In the genomic region with DNA sequence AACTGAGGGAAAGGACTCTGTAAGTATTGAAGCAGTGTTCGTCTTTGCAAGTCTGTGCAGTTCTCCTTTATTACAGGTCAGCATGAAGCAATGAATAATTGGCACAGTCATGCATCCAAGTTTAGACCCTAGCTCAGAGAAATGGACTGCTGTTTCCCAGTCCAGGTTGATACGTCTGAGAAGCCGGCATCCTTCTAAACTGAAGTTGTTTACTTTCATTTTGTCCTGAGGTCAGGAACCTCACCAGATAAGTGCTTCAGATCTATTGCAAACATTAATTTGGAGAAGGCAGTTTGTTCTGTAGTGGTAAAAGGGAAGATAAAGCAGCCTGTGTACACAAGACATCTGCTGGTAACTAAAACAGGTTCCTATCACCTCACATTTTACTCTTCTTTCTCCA, we compare ENCODE assay signal across 27 mouse cellular contexts.
"Had no signal": no experiment of that assay in that cellular context is flagged by ENCODE, and none has a peak within 500 bp of the region (broad histone marks: within the 10 kb centered on the region; RNA-seq: fewer than 3 reads in every experiment).

No protein-coding gene starts in this region.

- H3K9ac ChIP-seq: embryonic facial prominence, embryonic 12.5 days; embryonic facial prominence, embryonic 13.5 days; embryonic facial prominence, embryonic 15.5 days; forebrain, embryonic 12.5 days; forebrain, embryonic 13.5 days; forebrain, embryonic 15.5 days; forebrain, postnatal 0 days had no signal

- H3K27me3 ChIP-seq: embryonic facial prominence, embryonic 12.5 days; embryonic facial prominence, embryonic 13.5 days; embryonic facial prominence, embryonic 15.5 days; forebrain, embryonic 12.5 days; forebrain, embryonic 13.5 days; forebrain, embryonic 15.5 days had no signal

- H3K36me3 ChIP-seq: embryonic facial prominence, embryonic 10.5 days; embryonic facial prominence, embryonic 12.5 days; embryonic facial prominence, embryonic 13.5 days; embryonic facial prominence, embryonic 15.5 days; forebrain, embryonic 10.5 days; forebrain, embryonic 12.5 days; forebrain, embryonic 15.5 days had no signal

- H3K9me3 ChIP-seq: embryonic facial prominence, embryonic 10.5 days; embryonic facial prominence, embryonic 12.5 days; embryonic facial prominence, embryonic 13.5 days; embryonic facial prominence, embryonic 15.5 days; forebrain, embryonic 10.5 days; forebrain, embryonic 12.5 days; forebrain, embryonic 13.5 days; forebrain, embryonic 15.5 days had no signal

- DNase-seq: cerebellum, adult 9-10 months; cerebellum, adult 9-11 months; cerebellum, postnatal 10 days; cerebellum, postnatal 14 days; cerebellum, postnatal 25 days; cerebellum, postnatal 36 days; embryo, embryonic 11 days; forebrain, postnatal 0 days; gastrocnemius, adult 2 months; gastrocnemius, postnatal 10 days; gastrocnemius, postnatal 14 days; gastrocnemius, postnatal 25 days; gastrocnemius, postnatal 36 days; heart, adult 11 months; heart, adult 18-20 months; heart, adult 2 months had no signal

- H3K4me3 ChIP-seq: embryonic facial prominence, embryonic 10.5 days; embryonic facial prominence, embryonic 12.5 days; embryonic facial prominence, embryonic 13.5 days; embryonic facial prominence, embryonic 15.5 days; erythroblast, embryonic 14.5 days; forebrain, embryonic 10.5 days; forebrain, embryonic 12.5 days; forebrain, embryonic 13.5 days; forebrain, embryonic 15.5 days; gastrocnemius, adult 2 months; heart, adult 2 months had no signal

- ATAC-seq: forebrain, embryonic 13.5 days; forebrain, embryonic 14.5 days; forebrain, embryonic 15.5 days; forebrain, embryonic 16.5 days; forebrain, postnatal 0 days had no signal

- H3K27ac ChIP-seq: embryonic facial prominence, embryonic 10.5 days; embryonic facial prominence, embryonic 12.5 days; embryonic facial prominence, embryonic 13.5 days; embryonic facial prominence, embryonic 15.5 days; forebrain, embryonic 10.5 days; forebrain, embryonic 12.5 days; forebrain, embryonic 13.5 days; forebrain, embryonic 15.5 days; gastrocnemius, adult 2 months; heart, adult 2 months had no signal

- H3K4me2 ChIP-seq: embryonic facial prominence, embryonic 12.5 days; embryonic facial prominence, embryonic 13.5 days; embryonic facial prominence, embryonic 15.5 days; forebrain, embryonic 12.5 days; forebrain, embryonic 13.5 days; forebrain, embryonic 15.5 days had no signal

- H3K4me1 ChIP-seq: embryonic facial prominence, embryonic 10.5 days; embryonic facial prominence, embryonic 12.5 days; embryonic facial prominence, embryonic 13.5 days; embryonic facial prominence, embryonic 15.5 days; forebrain, embryonic 10.5 days; forebrain, embryonic 12.5 days; forebrain, embryonic 13.5 days; forebrain, embryonic 15.5 days had no signal
